Mouse (Mus musculus): ENCODE results near the gene Cd8a. TPM values are rescaled to one million over a fixed set of nuclear protein-coding genes. Genes with fewer than 3 reads are reported as not detected.

Gene Cd8a
- polyA plus RNA-seq, 1 experiment: not detected

GRCm38 (mm10) chr6:71339351-71339750 is 33.9 kb upstream of the Cd8a start:
- Histone ChIP-seq H3K27me3 (replicated peaks) (peaks cover 7% of the 10 kb centered on the region), H3K9me3 (no peaks in the 10 kb centered on the region), H3K36me3 (replicated peaks; ENCODE audit: low read length) (no peaks in the 10 kb centered on the region), H3K4me3 (replicated peaks) (no peak overlapping the region), H3K4me1 (no peaks in the 10 kb centered on the region)
- TF ChIP-seq FLI1 (IDR thresholded peaks at IDR 0.05; ENCODE audit: low read length) (no peak), GATA1 (IDR thresholded peaks at IDR 0.05; ENCODE audit: borderline replicate concordance, low read length) (no peak)

- no peak overlapping the region for H3K4me3 ChIP-seq (replicated peaks)
- H3K9me3 ChIP-seq: no peaks in the 10 kb centered on the region
- H3K27me3 ChIP-seq (replicated peaks): peaks cover 5% of the 10 kb centered on the region
- TF ChIP-seq GATA1 (IDR thresholded peaks at IDR 0.05; ENCODE audit: borderline replicate concordance, low read length) (no peak), FLI1 (IDR thresholded peaks at IDR 0.05; ENCODE audit: low read length) (no peak)
- H3K36me3 ChIP-seq (replicated peaks; ENCODE audit: low read length): no peaks in the 10 kb centered on the region
- no peaks in the 10 kb centered on the region for H3K4me1 ChIP-seq
These were observed 32.0 kb upstream of the Cd8a start for GRCm38 (mm10) chr6:71341179-71341578.

- TF ChIP-seq FLI1 (IDR thresholded peaks at IDR 0.05; ENCODE audit: low read length): no peak
- no peak for TF ChIP-seq GATA1 (IDR thresholded peaks at IDR 0.05; ENCODE audit: borderline replicate concordance, low read length)
- H3K4me3 ChIP-seq (replicated peaks): no peak overlapping the region
- no peaks in the 10 kb centered on the region for H3K36me3 ChIP-seq (replicated peaks; ENCODE audit: low read length)
- H3K9me3 ChIP-seq: peaks cover 6% of the 10 kb centered on the region
- no peaks in the 10 kb centered on the region for H3K27me3 ChIP-seq (replicated peaks)
- H3K4me1 ChIP-seq: no peaks in the 10 kb centered on the region
These were observed 25.2 kb upstream of the Cd8a start for GRCm38 (mm10) chr6:71348006-71348405.

GRCm38 (mm10) chr6:71351201-71351600 is 22.0 kb upstream of the Cd8a start:
- Histone ChIP-seq H3K36me3 (replicated peaks; ENCODE audit: low read length) (no peaks in the 10 kb centered on the region), H3K27me3 (replicated peaks) (peaks cover 3% of the 10 kb centered on the region), H3K4me3 (replicated peaks) (no peak overlapping the region), H3K4me1 (no peaks in the 10 kb centered on the region), H3K9me3 (peaks cover 6% of the 10 kb centered on the region)
- TF ChIP-seq GATA1 (IDR thresholded peaks at IDR 0.05; ENCODE audit: borderline replicate concordance, low read length) (no peak), FLI1 (IDR thresholded peaks at IDR 0.05; ENCODE audit: low read length) (no peak)

- no peak for TF ChIP-seq FLI1 (IDR thresholded peaks at IDR 0.05; ENCODE audit: low read length)
- no peak for TF ChIP-seq GATA1 (IDR thresholded peaks at IDR 0.05; ENCODE audit: borderline replicate concordance, low read length)
- H3K36me3 ChIP-seq (replicated peaks; ENCODE audit: low read length): no peaks in the 10 kb centered on the region
- H3K9me3 ChIP-seq: peaks cover 6% of the 10 kb centered on the region
- H3K4me1 ChIP-seq: no peaks in the 10 kb centered on the region
- H3K27me3 ChIP-seq (replicated peaks): peaks cover 3% of the 10 kb centered on the region
- no peak overlapping the region for H3K4me3 ChIP-seq (replicated peaks)
These were observed 21.0 kb upstream of the Cd8a start for GRCm38 (mm10) chr6:71352201-71352600.

GRCm38 (mm10) chr6:71352866-71353427 is 20.3 kb upstream of the Cd8a start:
- no peak for TF ChIP-seq GATA1 (IDR thresholded peaks at IDR 0.05; ENCODE audit: borderline replicate concordance, low read length)
- Histone ChIP-seq H3K4me1 (no peaks in the 10 kb centered on the region), H3K4me3 (replicated peaks) (no peak overlapping the region)

GRCm38 (mm10) chr6:71353722-71354121 is 19.5 kb upstream of the Cd8a start:
- Histone ChIP-seq H3K9me3 (no peaks in the 10 kb centered on the region), H3K4me1 (no peaks in the 10 kb centered on the region), H3K4me3 (replicated peaks) (no peak overlapping the region), H3K36me3 (replicated peaks; ENCODE audit: low read length) (no peaks in the 10 kb centered on the region), H3K27me3 (replicated peaks) (peaks cover 5% of the 10 kb centered on the region)
- no peak for TF ChIP-seq GATA1 (IDR thresholded peaks at IDR 0.05; ENCODE audit: borderline replicate concordance, low read length)
- no peak for TF ChIP-seq FLI1 (IDR thresholded peaks at IDR 0.05; ENCODE audit: low read length)

More at GRCm38 (mm10) chr6:71352866-71353427, 20.3 kb upstream of the Cd8a start:
- Histone ChIP-seq H3K36me3 (replicated peaks; ENCODE audit: low read length) (no peaks in the 10 kb centered on the region), H3K9me3 (peaks cover 3% of the 10 kb centered on the region), H3K27me3 (replicated peaks) (peaks cover 3% of the 10 kb centered on the region)

- Histone ChIP-seq H3K4me1 (no peaks in the 10 kb centered on the region), H3K9me3 (no peaks in the 10 kb centered on the region), H3K27me3 (replicated peaks) (peaks cover 7% of the 10 kb centered on the region), H3K4me3 (replicated peaks) (no peak overlapping the region), H3K36me3 (replicated peaks; ENCODE audit: low read length) (no peaks in the 10 kb centered on the region)
- TF ChIP-seq FLI1 (IDR thresholded peaks at IDR 0.05; ENCODE audit: low read length) (no peak), GATA1 (IDR thresholded peaks at IDR 0.05; ENCODE audit: borderline replicate concordance, low read length) (no peak)
These were observed 15.7 kb upstream of the Cd8a start for GRCm38 (mm10) chr6:71357493-71357892.

- H3K36me3 ChIP-seq (replicated peaks; ENCODE audit: low read length): no peaks in the 10 kb centered on the region
These were observed 13.0 kb upstream of the Cd8a start for GRCm38 (mm10) chr6:71360221-71360620.

GRCm38 (mm10) chr6:71360751-71361150 is 12.5 kb upstream of the Cd8a start:
- TF ChIP-seq FLI1 (IDR thresholded peaks at IDR 0.05; ENCODE audit: low read length) (no peak), GATA1 (IDR thresholded peaks at IDR 0.05; ENCODE audit: borderline replicate concordance, low read length) (no peak)
- no peaks in the 10 kb centered on the region for H3K36me3 ChIP-seq (replicated peaks; ENCODE audit: low read length)
- H3K4me1 ChIP-seq: no peaks in the 10 kb centered on the region
- H3K27me3 ChIP-seq (replicated peaks): peaks cover 4% of the 10 kb centered on the region
- H3K9me3 ChIP-seq: no peaks in the 10 kb centered on the region
- H3K4me3 ChIP-seq (replicated peaks): no peak overlapping the region

More at GRCm38 (mm10) chr6:71360221-71360620, 13.0 kb upstream of the Cd8a start:
- H3K27me3 ChIP-seq (replicated peaks): peaks cover 4% of the 10 kb centered on the region
- H3K9me3 ChIP-seq: no peaks in the 10 kb centered on the region
- TF ChIP-seq FLI1 (IDR thresholded peaks at IDR 0.05; ENCODE audit: low read length) (no peak), GATA1 (IDR thresholded peaks at IDR 0.05; ENCODE audit: borderline replicate concordance, low read length) (no peak)
- no peak overlapping the region for H3K4me3 ChIP-seq (replicated peaks)
- H3K4me1 ChIP-seq: no peaks in the 10 kb centered on the region

All from megakaryocyte, embryonic 14.5 days (primary cell).